Mouse (Mus musculus) forebrain, postnatal 0 days (tissue): Measurements from ENCODE around the gene Mob1a. TPM values are rescaled to one million over a fixed set of nuclear protein-coding genes. Genes with fewer than 3 reads are reported as not detected.

Source experiments
- ATAC-seq: fragments of 200-750 bp; cut with Nextera tagmentation; 2 replicates; pipeline ENCODE4 v1.8.0; 2017; ENCODE audit warnings: mild to moderate bottlenecking, moderate library complexity
- DNase-seq: peaks from one replicate; pipeline ENCODE4 v3.0.0-alpha.2; 2015
- H3K27ac ChIP-seq: fragments of 300-500 bp; sonication (generic); 2 replicates; pipeline ENCODE4 v1.5.1; 2014; ENCODE audit warnings: low read depth, mild to moderate bottlenecking, antibody characterized with exemption, low read length, moderate library complexity, mixed read lengths
- H3K27me3 ChIP-seq: fragments of 300-500 bp; sonication (generic); 2 replicates; pipeline ENCODE4 v1.6.1; 2014; ENCODE audit warnings: mild to moderate bottlenecking, low read length, mixed read lengths; ENCODE audit not compliant: insufficient read depth
- H3K36me3 ChIP-seq: fragments of 300-500 bp; sonication (generic); 2 replicates; pipeline ENCODE4 v1.6.1; 2014; ENCODE audit warnings: mild to moderate bottlenecking, moderate library complexity; ENCODE audit not compliant: insufficient read depth
- H3K4me1 ChIP-seq: fragments of 300-500 bp; sonication (generic); 2 replicates; pipeline ENCODE4 v1.6.1; 2014; ENCODE audit warnings: antibody characterized with exemption; ENCODE audit not compliant: insufficient read depth
- H3K4me2 ChIP-seq: fragments of 300-500 bp; sonication (generic); 2 replicates; pipeline ENCODE4 v1.6.1; 2014; ENCODE audit warnings: low read depth, mild to moderate bottlenecking, moderate library complexity
- H3K4me3 ChIP-seq: fragments of 300-500 bp; sonication (generic); 2 replicates; pipeline ENCODE4 v1.5.1; 2014; ENCODE audit warnings: low read depth, low read length, mixed read lengths
- H3K9ac ChIP-seq: fragments of 300-500 bp; sonication (generic); 2 replicates; pipeline ENCODE4 v1.6.1; 2014; ENCODE audit warnings: mild to moderate bottlenecking
- H3K9me3 ChIP-seq: fragments of 300-500 bp; sonication (generic); 2 replicates; pipeline ENCODE4 v1.6.1; 2016; ENCODE audit warnings: low read length
- CTCF ChIP-seq: sonication (generic); IDR thresholded peaks from 2 replicates; pipeline ENCODE4 v1.5.1; 2016; ENCODE audit warnings: antibody characterized with exemption, control low read depth, low read depth
- WGBS: fragments of 180-500 bp; shearing (Covaris S2); extraction: QIAGEN DNeasy Blood & Tissue Kit; methylation state at CpG from one replicate; pipeline ENCODE4 v1.1.7; 2014; 5-methylcytosine and 5-hydroxymethylcytosine counted together
- polyA plus RNA-seq: library from polyadenylated mRNA; unstranded; fragments of >200 nt; fragmentation: Nextera tagmentation; extraction: Ambion mirVana; gene quantifications from 2 replicates; pipeline ENCODE4 v1.2.1, GENCODE M21; 2015
- total RNA-seq: library from RNA; depleted of rRNA; stranded (reverse); fragments of >200 nt; gene quantifications from 2 replicates; pipeline ENCODE4 v1.2.3, GENCODE M21; 2014

The Mob1a gene
- total and polyA plus RNA-seq, 2 experiments from 2014 or later, result 9.5 to 31.0 TPM

DNA sequence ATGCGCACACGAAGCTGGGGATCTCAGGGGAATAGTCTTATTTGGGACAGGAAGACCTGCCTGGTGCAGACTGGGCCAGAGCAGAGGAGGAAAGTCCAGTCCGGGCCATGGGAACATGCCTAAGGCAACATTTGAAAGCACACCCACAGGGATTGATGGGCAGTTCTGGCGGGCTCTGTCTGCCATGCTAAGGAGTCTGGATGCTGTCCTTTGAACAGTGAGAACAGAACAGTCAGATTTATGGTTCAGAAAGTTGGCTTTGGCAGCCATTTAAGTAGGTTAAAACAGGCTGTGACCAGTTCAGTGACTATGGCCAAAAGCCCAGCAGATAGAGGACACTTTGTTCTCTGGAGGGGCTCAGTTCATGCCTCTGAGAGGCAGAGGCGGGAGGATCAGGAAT is 23.6 kb upstream of the Mob1a start:
- Histone ChIP-seq H3K9me3 (no peaks in the 10 kb centered on the region), H3K27me3 (no peaks in the 10 kb centered on the region), H3K4me1 (no peaks in the 10 kb centered on the region), H3K36me3 (peaks cover 21% of the 10 kb centered on the region), H3K9ac (no peak overlapping the region), H3K4me3 (no peak overlapping the region), H3K27ac (no peak overlapping the region), H3K4me2 (no peak overlapping the region)
- DNase-seq, result no peak
- no peak for ATAC-seq
- TF ChIP-seq CTCF, result no peak
- WGBS, result 74% methylated on average over 5 of the region's 5 CpGs

GRCm38 (mm10) chr6:83309017-83309416 is 16.8 kb upstream of the Mob1a start:
- H3K36me3 ChIP-seq, result peaks cover 45% of the 10 kb centered on the region
- no peak overlapping the region for H3K4me2 ChIP-seq
- WGBS, result 91% methylated on average over 7 of the region's 7 CpGs
- no peak overlapping the region for H3K9ac ChIP-seq
- H3K4me3 ChIP-seq, result no peak overlapping the region
- DNase-seq, result no peak
- H3K27me3 ChIP-seq, result no peaks in the 10 kb centered on the region
- TF ChIP-seq CTCF, result no peak
- no peaks in the 10 kb centered on the region for H3K9me3 ChIP-seq
- no peak overlapping the region for H3K27ac ChIP-seq
- H3K4me1 ChIP-seq, result no peaks in the 10 kb centered on the region
- no peak for ATAC-seq

GRCm38 (mm10) chr6:83311206-83311605 is 14.6 kb upstream of the Mob1a start:
- no peak overlapping the region for H3K4me2 ChIP-seq
- 93% methylated on average over 11 of the region's 11 CpGs for WGBS
- H3K9ac ChIP-seq, result no peak overlapping the region
- no peak for ATAC-seq
- H3K36me3 ChIP-seq, result peaks cover 29% of the 10 kb centered on the region
- H3K9me3 ChIP-seq, result no peaks in the 10 kb centered on the region
- no peak for TF ChIP-seq CTCF
- no peaks in the 10 kb centered on the region for H3K4me1 ChIP-seq
- no peak overlapping the region for H3K4me3 ChIP-seq
- H3K27ac ChIP-seq, result no peak overlapping the region
- H3K27me3 ChIP-seq, result no peaks in the 10 kb centered on the region
- DNase-seq, result no peak

- no peak for ATAC-seq
- Histone ChIP-seq H3K4me1 (0 out of 2 replicates have a peak, but pooled peaks cover 4% of the 10 kb centered on the region), H3K36me3 (peaks cover 25% of the 10 kb centered on the region), H3K4me2 (no peak overlapping the region), H3K9me3 (no peaks in the 10 kb centered on the region), H3K9ac (no peak overlapping the region), H3K27me3 (no peaks in the 10 kb centered on the region), H3K4me3 (no peak overlapping the region), H3K27ac (no peak overlapping the region)
- DNase-seq, result no peak
- TF ChIP-seq CTCF, result no peak
- WGBS, result 97% methylated on average over 7 of the region's 7 CpGs
These were observed 13.8 kb upstream of the Mob1a start for GRCm38 (mm10) chr6:83312021-83312420.

DNA sequence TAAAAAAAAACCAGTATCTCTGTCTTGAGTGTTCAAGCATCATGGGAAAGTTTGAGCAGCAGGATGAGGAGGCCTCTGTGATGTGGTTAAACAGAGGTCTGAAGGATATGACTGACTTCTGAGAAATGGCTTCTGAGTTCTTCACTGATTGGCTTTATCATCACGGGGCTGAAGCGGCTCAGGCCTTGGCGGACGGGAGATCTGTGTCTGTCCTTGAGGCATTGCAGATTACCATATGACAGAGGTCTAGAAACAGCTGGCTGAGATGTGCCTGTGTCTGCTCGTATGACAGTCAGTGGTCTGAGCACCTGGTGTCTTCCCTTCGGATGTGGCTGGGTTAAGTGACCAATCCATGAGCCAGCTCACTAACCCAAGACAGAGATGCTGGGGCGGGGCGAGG is 13.3 kb upstream of the Mob1a start:
- Histone ChIP-seq H3K4me2 (no peak overlapping the region), H3K36me3 (peaks cover 24% of the 10 kb centered on the region), H3K27ac (no peak overlapping the region), H3K9ac (no peak overlapping the region), H3K9me3 (no peaks in the 10 kb centered on the region), H3K4me1 (0 out of 2 replicates have a peak, but pooled peaks cover 4% of the 10 kb centered on the region), H3K27me3 (no peaks in the 10 kb centered on the region), H3K4me3 (no peak overlapping the region)
- no peak for ATAC-seq
- DNase-seq, result no peak
- no peak for TF ChIP-seq CTCF
- WGBS, result 94% methylated on average over 8 of the region's 8 CpGs

DNA sequence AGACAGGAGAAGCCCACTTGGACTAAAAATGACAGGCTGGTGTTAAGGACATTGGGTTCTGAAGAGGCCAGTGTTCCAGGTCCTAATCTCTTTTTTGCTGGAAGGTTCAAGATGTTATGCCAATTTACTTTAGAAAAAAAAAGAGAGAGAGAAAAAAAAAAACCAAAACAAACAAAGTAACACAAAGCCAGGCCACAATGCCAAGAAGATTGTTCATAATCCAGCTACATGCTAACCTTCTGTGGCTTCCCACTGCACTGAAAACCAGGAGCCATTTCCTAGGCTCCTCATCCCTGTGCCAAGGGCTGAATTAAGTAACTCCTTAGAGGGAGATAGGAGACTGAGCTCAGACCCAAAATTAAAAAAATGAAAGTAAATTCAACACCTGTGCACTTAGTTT is 10.5 kb upstream of the Mob1a start:
- DNase-seq (no peak), ATAC-seq (no peak)
- no peaks in the 10 kb centered on the region for H3K9me3 ChIP-seq
- no peak overlapping the region for H3K4me2 ChIP-seq
- H3K4me3 ChIP-seq, result no peak overlapping the region
- no peak overlapping the region for H3K9ac ChIP-seq
- H3K27me3 ChIP-seq, result no peaks in the 10 kb centered on the region
- 0 out of 2 replicates have a peak, but pooled peaks cover 4% of the 10 kb centered on the region for H3K4me1 ChIP-seq
- H3K27ac ChIP-seq, result no peak overlapping the region
- H3K36me3 ChIP-seq, result peaks cover 10% of the 10 kb centered on the region; the same call in 1 of the 2 replicates
- TF ChIP-seq CTCF, result no peak

GRCm38 (mm10) chr6:83316022-83316421 is 9.8 kb upstream of the Mob1a start:
- 7% methylated on average over 10 of the region's 10 CpGs for WGBS
- ATAC-seq (no peak), DNase-seq (peak; percentile 10)
- H3K4me2 ChIP-seq, result peak overlapping the region; percentile 58
- H3K27ac ChIP-seq, result no peak overlapping the region
- peak overlapping the region; percentile 58 for H3K4me3 ChIP-seq
- H3K9ac ChIP-seq, result 0 out of 2 replicates have a peak overlapping the region, but pooled peaks have one; percentile 18
- 0 out of 2 replicates have a peak, but pooled peaks cover 4% of the 10 kb centered on the region for H3K4me1 ChIP-seq
- no peaks in the 10 kb centered on the region for H3K9me3 ChIP-seq
- no peak for TF ChIP-seq CTCF
- H3K36me3 ChIP-seq, result peaks cover 5% of the 10 kb centered on the region; the same call in 1 of the 2 replicates
- H3K27me3 ChIP-seq, result no peaks in the 10 kb centered on the region
